Mouse (Mus musculus) hindlimb bud, embryonic 11.5 days (tissue): ENCODE data around the gene Foxp4.

Experiments
- DNase-seq: peaks from one replicate; pipeline ENCODE4 v3.0.0-alpha.2; 2012; ENCODE audit warnings: low read depth, low spot score; ENCODE audit errors: extremely low spot score

The Foxp4 gene

GRCm38 (mm10) chr17:47818038-47818725 lies 106.3 kb downstream of the Foxp4 start:
- DNase-seq, result no peak
